Mouse (Mus musculus): ENCODE results near the gene Xkrx.
"Not testable (repeated sequence)": the region's sequence is repeated elsewhere in the genome, so short reads cannot be mapped to it uniquely, and the experiment has no call there.

Gene Xkrx

GRCm38 (mm10) chrX:134162043-134162720 lies at the start of gene Xkrx:
Xkrx (minus strand) TSS chrX:134162076.
- peak; percentile 28 for DNase-seq (ENCODE audit: low read depth)

GRCm38 (mm10) chrX:134211151-134211642 lies 49.3 kb upstream of the Xkrx start:
- no peak for DNase-seq (ENCODE audit: low read depth)

- no peak for DNase-seq (ENCODE audit: low read depth)
Observed at GRCm38 (mm10) chrX:134208491-134208890, 46.6 kb upstream of the Xkrx start.

- DNase-seq (ENCODE audit: low read depth) = not testable (repeated sequence)
Observed at GRCm38 (mm10) chrX:134187201-134187600, 25.3 kb upstream of the Xkrx start, which contains the start of gene Arl13a. Arl13a (plus strand) TSS chrX:134187501.

GRCm38 (mm10) chrX:134174699-134175098 lies 12.8 kb upstream of the Xkrx start:
- no peak for DNase-seq (ENCODE audit: low read depth)

- DNase-seq (ENCODE audit: low read depth) = no peak
Observed at GRCm38 (mm10) chrX:134170584-134170983, 8.7 kb upstream of the Xkrx start.

GRCm38 (mm10) chrX:134163484-134163883 lies 1.6 kb upstream of the Xkrx start:
- peak; percentile 28 for DNase-seq (ENCODE audit: low read depth)

- peak; percentile 36 for DNase-seq (ENCODE audit: low read depth)
Observed at GRCm38 (mm10) chrX:134162826-134163225, 950 bp upstream of the Xkrx start.

- no peak for DNase-seq (ENCODE audit: low read depth)
Observed at GRCm38 (mm10) chrX:134160442-134160841, 1.4 kb downstream of the Xkrx start.

- peak; percentile 57 for DNase-seq (ENCODE audit: low read depth)
Observed at GRCm38 (mm10) chrX:134158151-134158550, 3.7 kb downstream of the Xkrx start.

GRCm38 (mm10) chrX:134141986-134142385 lies 19.9 kb downstream of the Xkrx start:
- no peak for DNase-seq (ENCODE audit: low read depth)

- DNase-seq (ENCODE audit: low read depth) = no peak
Observed at GRCm38 (mm10) chrX:134141551-134141950, 20.3 kb downstream of the Xkrx start.

- DNase-seq (ENCODE audit: low read depth) = no peak
Observed at GRCm38 (mm10) chrX:134140024-134140423, 21.9 kb downstream of the Xkrx start.

GRCm38 (mm10) chrX:134133821-134134220 lies 28.1 kb downstream of the Xkrx start:
- DNase-seq (ENCODE audit: low read depth) = peak; percentile 54

- DNase-seq (ENCODE audit: low read depth) = peak; percentile 8
Observed at GRCm38 (mm10) chrX:134132295-134132694, 29.6 kb downstream of the Xkrx start.

GRCm38 (mm10) chrX:134128549-134128948 lies 33.3 kb downstream of the Xkrx start:
- no peak for DNase-seq (ENCODE audit: low read depth)

GRCm38 (mm10) chrX:134116417-134116816 lies 45.5 kb downstream of the Xkrx start:
- DNase-seq (ENCODE audit: low read depth) = no peak

GRCm38 (mm10) chrX:134111767-134112166 lies 50.1 kb downstream of the Xkrx start:
- peak; percentile 17 for DNase-seq (ENCODE audit: low read depth)

- no peak for DNase-seq (ENCODE audit: low read depth)
Observed at GRCm38 (mm10) chrX:134102641-134103040, 59.2 kb downstream of the Xkrx start.
